Mouse (Mus musculus): ENCODE results near the gene Slk. TPM values are rescaled to one million over a fixed set of nuclear protein-coding genes. Genes with fewer than 3 reads are reported as not detected.

Slk gene
- polyA plus RNA-seq, 1 experiment from 2014 or later: 20.6 TPM

GRCm38 (mm10) chr19:47579788-47580631 is 532 bp downstream of the Slk start:
- Histone ChIP-seq H3K4me1 (ENCODE audit: control insufficient read depth, insufficient read depth, low read length) (peaks cover 24% of the 10 kb centered on the region), H3K9me3 (ENCODE audit: control insufficient read depth, low read length) (no peaks in the 10 kb centered on the region), H3K27me3 (ENCODE audit: control insufficient read depth, insufficient read depth, low read length) (no peaks in the 10 kb centered on the region), H3K4me3 (ENCODE audit: low read length) (peak overlapping the region; percentile 80), H3K4me2 (replicated peaks; ENCODE audit: low read depth, low read length) (peak overlapping the region; percentile 76), H3K36me3 (ENCODE audit: control insufficient read depth, insufficient read depth, low read length) (no peaks in the 10 kb centered on the region), H3K9ac (ENCODE audit: low read depth, low read length) (peak overlapping the region; percentile 99), H3K27ac (ENCODE audit: low read depth, low read length) (peak overlapping the region; percentile 92)
- ATAC-seq (ENCODE audit: low FRiP score, low TSS enrichment): peak; percentile 73
- under 1% methylated on average over 63 of the region's 96 CpGs for WGBS

GRCm38 (mm10) chr19:47585772-47586171 is 6.3 kb downstream of the Slk start:
- H3K9me3 ChIP-seq (ENCODE audit: control insufficient read depth, low read length): no peaks in the 10 kb centered on the region
- H3K36me3 ChIP-seq (ENCODE audit: control insufficient read depth, insufficient read depth, low read length): no peaks in the 10 kb centered on the region
- H3K4me1 ChIP-seq (ENCODE audit: control insufficient read depth, insufficient read depth, low read length): peaks cover 27% of the 10 kb centered on the region
- H3K27ac ChIP-seq (ENCODE audit: low read depth, low read length): no peak overlapping the region
- ATAC-seq (ENCODE audit: low FRiP score, low TSS enrichment): no peak
- no peaks in the 10 kb centered on the region for H3K27me3 ChIP-seq (ENCODE audit: control insufficient read depth, insufficient read depth, low read length)
- WGBS: 72% methylated on average over 1 of the region's 1 CpGs
- no peak overlapping the region for H3K4me2 ChIP-seq (replicated peaks; ENCODE audit: low read depth, low read length)
- no peak overlapping the region for H3K9ac ChIP-seq (ENCODE audit: low read depth, low read length)
- H3K4me3 ChIP-seq (ENCODE audit: low read length): no peak overlapping the region

- H3K4me1 ChIP-seq (ENCODE audit: control insufficient read depth, insufficient read depth, low read length): peaks cover 15% of the 10 kb centered on the region
- H3K4me3 ChIP-seq (ENCODE audit: low read length): no peak overlapping the region
- H3K9ac ChIP-seq (ENCODE audit: low read depth, low read length): no peak overlapping the region
- ATAC-seq (ENCODE audit: low FRiP score, low TSS enrichment): no peak
- no peaks in the 10 kb centered on the region for H3K9me3 ChIP-seq (ENCODE audit: control insufficient read depth, low read length)
- H3K36me3 ChIP-seq (ENCODE audit: control insufficient read depth, insufficient read depth, low read length): no peaks in the 10 kb centered on the region
- no peak overlapping the region for H3K27ac ChIP-seq (ENCODE audit: low read depth, low read length)
- H3K27me3 ChIP-seq (ENCODE audit: control insufficient read depth, insufficient read depth, low read length): no peaks in the 10 kb centered on the region
- no peak overlapping the region for H3K4me2 ChIP-seq (replicated peaks; ENCODE audit: low read depth, low read length)
- 86% methylated on average over 1 of the region's 1 CpGs for WGBS
Measured at GRCm38 (mm10) chr19:47587009-47587408, 7.5 kb downstream of the Slk start.

DNA sequence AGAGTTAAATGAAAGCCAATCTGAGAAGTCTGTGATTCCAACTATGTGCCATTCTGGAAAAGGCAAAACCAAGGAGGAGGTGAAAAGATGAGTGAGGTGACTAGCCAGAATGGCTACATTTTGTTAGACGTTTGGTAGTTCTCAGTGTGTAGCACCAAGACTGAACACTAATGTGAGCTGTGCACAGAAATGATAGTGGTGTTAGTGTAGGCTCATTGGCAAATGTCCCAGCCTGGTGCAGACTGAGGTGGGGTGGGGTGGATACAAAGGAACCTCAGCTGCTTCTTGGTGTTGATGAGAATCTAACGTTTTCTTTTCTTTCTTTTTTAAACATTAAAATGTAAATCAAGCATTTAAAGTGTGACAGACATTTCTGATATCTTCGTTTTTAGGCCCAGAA is 29.0 kb downstream of the Slk start:
- no peak for ATAC-seq (ENCODE audit: low FRiP score, low TSS enrichment)
- H3K4me2 ChIP-seq (replicated peaks; ENCODE audit: low read depth, low read length): no peak overlapping the region
- H3K4me3 ChIP-seq (ENCODE audit: low read length): no peak overlapping the region
- peaks cover 4% of the 10 kb centered on the region; the same call in 1 of the 2 replicates for H3K36me3 ChIP-seq (ENCODE audit: control insufficient read depth, insufficient read depth, low read length)
- H3K27me3 ChIP-seq (ENCODE audit: control insufficient read depth, insufficient read depth, low read length): no peaks in the 10 kb centered on the region
- H3K27ac ChIP-seq (ENCODE audit: low read depth, low read length): no peak overlapping the region
- no peaks in the 10 kb centered on the region for H3K9me3 ChIP-seq (ENCODE audit: control insufficient read depth, low read length)
- WGBS: 63% methylated on average over 3 of the region's 3 CpGs
- H3K9ac ChIP-seq (ENCODE audit: low read depth, low read length): no peak overlapping the region
- H3K4me1 ChIP-seq (ENCODE audit: control insufficient read depth, insufficient read depth, low read length): no peaks in the 10 kb centered on the region

DNA sequence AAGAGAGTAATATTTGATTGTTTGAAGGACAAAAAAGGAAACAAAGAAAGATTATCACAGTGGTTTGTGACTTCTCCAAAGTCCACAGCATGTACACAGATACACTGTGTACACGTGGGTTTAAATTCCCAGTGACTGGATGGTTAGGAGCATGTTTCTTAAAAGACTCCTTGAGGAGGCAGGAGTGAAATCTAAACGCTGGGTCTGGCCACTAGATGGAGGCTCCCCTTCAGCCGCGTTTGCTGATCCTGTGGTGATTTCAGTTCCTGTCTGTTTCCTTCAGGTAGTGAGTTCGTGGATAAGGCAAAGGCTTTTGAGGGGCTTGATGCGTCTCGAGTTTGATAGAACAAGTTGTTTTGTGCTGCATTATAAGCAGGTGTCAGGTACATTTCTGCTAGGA is 34.0 kb downstream of the Slk start:
- Histone ChIP-seq H3K27me3 (ENCODE audit: control insufficient read depth, insufficient read depth, low read length) (no peaks in the 10 kb centered on the region), H3K4me2 (replicated peaks; ENCODE audit: low read depth, low read length) (no peak overlapping the region), H3K4me1 (ENCODE audit: control insufficient read depth, insufficient read depth, low read length) (no peaks in the 10 kb centered on the region), H3K36me3 (ENCODE audit: control insufficient read depth, insufficient read depth, low read length) (peaks cover 39% of the 10 kb centered on the region), H3K9me3 (ENCODE audit: control insufficient read depth, low read length) (no peaks in the 10 kb centered on the region), H3K4me3 (ENCODE audit: low read length) (no peak overlapping the region), H3K9ac (ENCODE audit: low read depth, low read length) (no peak overlapping the region), H3K27ac (ENCODE audit: low read depth, low read length) (no peak overlapping the region)
- WGBS: 53% methylated on average over 7 of the region's 7 CpGs
- no peak for ATAC-seq (ENCODE audit: low FRiP score, low TSS enrichment)

GRCm38 (mm10) chr19:47621478-47621877 is 42.0 kb downstream of the Slk start:
- Histone ChIP-seq H3K4me1 (ENCODE audit: control insufficient read depth, insufficient read depth, low read length) (no peaks in the 10 kb centered on the region), H3K27me3 (ENCODE audit: control insufficient read depth, insufficient read depth, low read length) (no peaks in the 10 kb centered on the region), H3K9me3 (ENCODE audit: control insufficient read depth, low read length) (no peaks in the 10 kb centered on the region), H3K4me3 (ENCODE audit: low read length) (no peak overlapping the region), H3K27ac (ENCODE audit: low read depth, low read length) (no peak overlapping the region), H3K9ac (ENCODE audit: low read depth, low read length) (no peak overlapping the region), H3K36me3 (ENCODE audit: control insufficient read depth, insufficient read depth, low read length) (peaks cover 81% of the 10 kb centered on the region), H3K4me2 (replicated peaks; ENCODE audit: low read depth, low read length) (no peak overlapping the region)
- no peak for ATAC-seq (ENCODE audit: low FRiP score, low TSS enrichment)
- WGBS: 89% methylated on average over 8 of the region's 8 CpGs

- Histone ChIP-seq H3K36me3 (ENCODE audit: control insufficient read depth, insufficient read depth, low read length) (peaks cover 58% of the 10 kb centered on the region), H3K4me1 (ENCODE audit: control insufficient read depth, insufficient read depth, low read length) (no peaks in the 10 kb centered on the region), H3K9me3 (ENCODE audit: control insufficient read depth, low read length) (no peaks in the 10 kb centered on the region), H3K27ac (ENCODE audit: low read depth, low read length) (no peak overlapping the region), H3K4me2 (replicated peaks; ENCODE audit: low read depth, low read length) (no peak overlapping the region), H3K4me3 (ENCODE audit: low read length) (no peak overlapping the region), H3K9ac (ENCODE audit: low read depth, low read length) (no peak overlapping the region), H3K27me3 (ENCODE audit: control insufficient read depth, insufficient read depth, low read length) (no peaks in the 10 kb centered on the region)
- ATAC-seq (ENCODE audit: low FRiP score, low TSS enrichment): no peak
- WGBS: 65% methylated on average over 10 of the region's 10 CpGs
Measured at GRCm38 (mm10) chr19:47624940-47625711, 45.6 kb downstream of the Slk start.

- Histone ChIP-seq H3K4me1 (ENCODE audit: control insufficient read depth, insufficient read depth, low read length) (no peaks in the 10 kb centered on the region), H3K27ac (ENCODE audit: low read depth, low read length) (no peak overlapping the region), H3K4me2 (replicated peaks; ENCODE audit: low read depth, low read length) (no peak overlapping the region), H3K9ac (ENCODE audit: low read depth, low read length) (no peak overlapping the region), H3K36me3 (ENCODE audit: control insufficient read depth, insufficient read depth, low read length) (peaks cover 37% of the 10 kb centered on the region), H3K9me3 (ENCODE audit: control insufficient read depth, low read length) (no peaks in the 10 kb centered on the region), H3K4me3 (ENCODE audit: low read length) (no peak overlapping the region), H3K27me3 (ENCODE audit: control insufficient read depth, insufficient read depth, low read length) (no peaks in the 10 kb centered on the region)
- WGBS: 87% methylated on average over 10 of the region's 10 CpGs
- ATAC-seq (ENCODE audit: low FRiP score, low TSS enrichment): no peak
Measured at GRCm38 (mm10) chr19:47627450-47627849, 48.0 kb downstream of the Slk start.

GRCm38 (mm10) chr19:47629068-47629467 is 49.6 kb downstream of the Slk start:
- Histone ChIP-seq H3K9ac (ENCODE audit: low read depth, low read length) (no peak overlapping the region), H3K4me2 (replicated peaks; ENCODE audit: low read depth, low read length) (no peak overlapping the region), H3K36me3 (ENCODE audit: control insufficient read depth, insufficient read depth, low read length) (peaks cover 21% of the 10 kb centered on the region)

More at GRCm38 (mm10) chr19:47629068-47629467, 49.6 kb downstream of the Slk start:
- H3K4me1 ChIP-seq (ENCODE audit: control insufficient read depth, insufficient read depth, low read length): no peaks in the 10 kb centered on the region
- H3K4me3 ChIP-seq (ENCODE audit: low read length): no peak overlapping the region
- H3K9me3 ChIP-seq (ENCODE audit: control insufficient read depth, low read length): no peaks in the 10 kb centered on the region
- H3K27me3 ChIP-seq (ENCODE audit: control insufficient read depth, insufficient read depth, low read length): no peaks in the 10 kb centered on the region
- ATAC-seq (ENCODE audit: low FRiP score, low TSS enrichment): no peak
- no peak overlapping the region for H3K27ac ChIP-seq (ENCODE audit: low read depth, low read length)
- WGBS: 84% methylated on average over 5 of the region's 5 CpGs

Measured in kidney, embryonic 14.5 days (tissue).